Mouse (Mus musculus): ENCODE measurements at regions not wholly inside any gene's neighbourhood (a gene's known extent, or its start where the extent isn't known, plus 50 kb on each side); places are given as distances from the start of the nearest gene placed in this dataset.
A peak's percentile ranks its signal among the peaks of the same experiment; 100 is the strongest.

- TF ChIP-seq CTCF (IDR thresholded peaks at IDR 0.05; ENCODE audit: borderline replicate concordance, control insufficient read depth, extremely low read depth, insufficient read depth, low read length, poor library complexity) (0 out of 2 replicates have a peak, but pooled peaks have one; percentile 31), POLR2A (IDR thresholded peaks at IDR 0.05; ENCODE audit: control insufficient read depth, extremely low read depth, insufficient read depth, low read length, poor library complexity) (no peak)
Observed at GRCm38 (mm10) chr10:84111502-84111901, 328.9 kb downstream of the Nuak1 start.

All from thymus, adult 2 months (tissue).